Mouse (Mus musculus): ENCODE measurements at regions not wholly inside any gene's neighbourhood (a gene's known extent, or its start where the extent isn't known, plus 50 kb on each side); places are given as distances from the start of the nearest gene placed in this dataset.

DNA sequence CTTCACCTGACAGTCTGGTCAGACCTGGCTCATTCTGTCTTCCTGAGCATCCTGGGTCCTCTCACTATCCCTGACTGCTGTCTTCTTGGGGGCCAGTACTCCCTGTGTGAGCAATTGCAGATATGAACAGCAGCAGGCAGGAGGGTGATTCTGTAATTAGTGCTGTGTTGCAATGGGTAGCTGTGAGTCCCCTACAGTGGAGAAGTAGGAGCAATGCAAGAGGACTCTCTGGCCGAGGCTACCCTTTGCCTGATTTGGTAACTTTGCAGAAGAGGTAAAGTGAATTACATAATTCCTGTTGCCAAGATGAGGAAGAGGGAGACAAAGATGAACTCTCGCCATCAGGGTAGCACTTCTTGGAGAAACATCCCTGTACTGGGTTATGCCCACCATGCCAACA, 50.1 kb upstream of the Cxcr4 start:
- no peak for TF ChIP-seq CTCF (IDR thresholded peaks at IDR 0.05; ENCODE audit: extremely low read depth, insufficient read depth, low read length)
- no peak for TF ChIP-seq POLR2A (IDR thresholded peaks at IDR 0.05; ENCODE audit: extremely low read depth, insufficient read depth, low read length)
